Mouse (Mus musculus): ENCODE data around the gene Gm6509. TPM values are rescaled to one million over a fixed set of nuclear protein-coding genes. Genes with fewer than 3 reads are reported as not detected.
"Not testable (repeated sequence)": the region's sequence is repeated elsewhere in the genome, so short reads cannot be mapped to it uniquely, and the experiment has no call there.

Gene Gm6509
- not detected in 2 replicates for polyA plus RNA-seq (2012; rRNA removed)

DNA sequence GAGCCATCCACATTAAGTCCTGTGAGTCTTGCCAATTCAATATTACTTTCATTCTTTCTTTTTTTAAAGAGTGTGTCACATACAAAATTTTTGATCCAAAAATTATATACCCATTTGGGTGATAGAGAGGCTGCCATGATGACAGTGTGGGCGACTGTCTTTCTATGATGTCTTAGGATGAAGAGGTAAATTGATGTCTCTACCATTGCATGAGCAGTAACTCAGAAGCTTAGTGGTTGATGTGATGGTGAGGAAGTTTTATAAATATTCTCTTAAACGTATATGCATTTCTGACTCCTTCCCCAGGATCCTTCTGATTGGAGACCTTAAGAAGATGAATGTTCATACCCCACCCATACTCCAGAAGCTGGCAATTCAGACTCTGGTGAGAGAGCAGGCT lies at the start of gene Gm6509:
Gene Gm6509 (plus strand): TSS at position 301 of the 400 bp plus-strand sequence.
- not testable (repeated sequence) for DNase-seq (ENCODE audit: low spot score)

DNA sequence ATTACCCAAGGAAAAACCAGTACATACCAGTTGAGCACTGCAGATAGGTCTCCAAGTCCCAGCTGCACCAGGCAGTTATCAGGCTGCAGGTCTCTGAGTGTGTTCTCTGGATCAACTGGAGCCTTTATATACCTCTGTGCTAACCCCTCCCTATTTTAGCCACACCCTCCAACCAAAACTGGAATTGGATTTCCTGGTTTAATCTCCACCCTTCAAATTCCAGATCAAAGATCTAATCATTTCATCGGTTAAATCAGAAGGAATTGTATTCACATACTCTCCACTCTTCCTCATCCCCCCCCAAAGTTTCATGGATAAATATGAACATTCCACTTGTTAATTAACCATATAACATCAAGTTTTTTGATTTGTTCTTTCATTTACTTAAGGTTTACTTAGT lies 7.5 kb upstream of the Gm6509 start, which contains the start of gene Gm3147:
Gene Gm3147 (minus strand): TSS at position 101 of the 400 bp plus-strand sequence.
- not testable (repeated sequence) for DNase-seq (ENCODE audit: low spot score)

DNA sequence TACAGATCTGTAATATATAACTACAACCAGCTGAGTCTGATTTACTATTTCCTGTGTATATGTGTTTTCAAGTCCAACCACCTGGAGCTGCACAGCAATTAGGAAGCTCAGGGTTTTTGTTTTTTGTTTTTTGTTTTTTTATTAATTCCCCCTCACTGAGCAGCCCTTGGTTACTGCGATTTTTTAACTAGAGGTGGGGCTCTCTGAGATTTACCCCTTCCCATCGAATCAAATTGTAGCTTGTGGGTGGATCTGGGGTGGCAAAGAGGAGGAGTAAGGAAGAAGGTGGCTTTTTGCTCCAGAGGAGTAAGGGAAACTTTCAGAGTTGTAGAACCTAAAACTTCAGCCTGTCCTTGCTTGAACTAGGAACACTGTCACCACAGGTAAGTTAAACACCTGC lies 24.3 kb downstream of the Gm6509 start, which contains the start of gene Gm6205:
Gene Gm6205 (plus strand): TSS at position 301 of the 400 bp plus-strand sequence.
- DNase-seq (ENCODE audit: low spot score) = not testable (repeated sequence)

Other genes starting within 250 kb of the Gm6509 start
- not detected in 2 replicates for gene Gm7682, start 178.2 kb upstream of the Gm6509 start, polyA plus RNA-seq (2012; rRNA removed)
- gene Gm3139, start 97.7 kb upstream of the Gm6509 start, polyA plus RNA-seq (2012; rRNA removed) = not detected in 2 replicates
- gene Gm3147, start 7.6 kb upstream of the Gm6509 start, polyA plus RNA-seq (2012; rRNA removed) = not detected in 2 replicates
- gene Gm6205, start 24.4 kb downstream of the Gm6509 start, polyA plus RNA-seq (2012; rRNA removed) = not detected in 2 replicates
- not detected in 2 replicates for gene Gm3183, start 241.5 kb downstream of the Gm6509 start, polyA plus RNA-seq (2012; rRNA removed)